Mouse (Mus musculus): ENCODE data around the gene Adcy2. TPM values are rescaled to one million over a fixed set of nuclear protein-coding genes. Genes with fewer than 3 reads are reported as not detected.

Gene Adcy2
- polyA plus RNA-seq, 1 experiment = 2.2 TPM

DNA sequence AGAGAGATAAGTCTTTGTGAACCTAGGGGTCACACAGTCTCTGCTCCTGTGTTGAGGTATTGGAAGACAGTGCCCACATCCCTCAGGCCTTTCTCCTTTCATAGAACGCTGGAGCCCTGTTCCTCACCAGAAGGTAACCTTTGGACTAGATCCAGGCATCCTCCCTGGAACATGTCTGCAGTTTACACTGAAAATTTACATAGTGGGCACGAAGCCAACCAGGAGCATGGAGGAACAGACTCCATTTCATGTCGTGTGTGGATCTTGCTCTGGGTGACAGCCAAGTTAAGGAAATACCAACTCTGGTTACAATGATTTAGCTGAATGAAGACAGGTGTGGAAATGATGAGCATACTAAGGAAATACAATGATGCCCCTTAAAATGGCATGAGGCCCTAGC, 2.7 kb downstream of the Adcy2 start:
- peaks cover 5% of the 10 kb centered on the region; the same call in 1 of the 2 replicates for H3K27me3 ChIP-seq (ENCODE audit: control insufficient read depth, insufficient read depth, low read length, poor library complexity, severe bottlenecking)
- H3K4me3 ChIP-seq (ENCODE audit: low read depth, low read length) = no peak overlapping the region
- H3K4me1 ChIP-seq (ENCODE audit: control insufficient read depth, insufficient read depth, low read length) = peaks cover 2% of the 10 kb centered on the region
- no peak overlapping the region for H3K27ac ChIP-seq (ENCODE audit: insufficient read depth, low read length)
- H3K9ac ChIP-seq (ENCODE audit: low read depth, poor library complexity, severe bottlenecking) = no peak overlapping the region
- TF ChIP-seq POLR2A (IDR thresholded peaks at IDR 0.05; ENCODE audit: insufficient read depth, low read length) = no peak
- no peak for TF ChIP-seq EP300 (IDR thresholded peaks at IDR 0.05; ENCODE audit: insufficient read depth, low read depth, low read length)
- no peak for TF ChIP-seq CTCF (IDR thresholded peaks at IDR 0.05; ENCODE audit: low read depth, low read length)
- H3K9me3 ChIP-seq (replicated peaks; ENCODE audit: control insufficient read depth, insufficient read depth, low read length, poor library complexity, severe bottlenecking) = no peaks in the 10 kb centered on the region
- no peaks in the 10 kb centered on the region for H3K36me3 ChIP-seq (ENCODE audit: control insufficient read depth, insufficient read depth, low read length, poor library complexity, severe bottlenecking)

GRCm38 (mm10) chr13:68985789-68986188, 13.6 kb downstream of the Adcy2 start:
- no peak overlapping the region for H3K4me3 ChIP-seq (ENCODE audit: low read depth, low read length)
- no peaks in the 10 kb centered on the region for H3K9me3 ChIP-seq (replicated peaks; ENCODE audit: control insufficient read depth, insufficient read depth, low read length, poor library complexity, severe bottlenecking)
- no peak for TF ChIP-seq CTCF (IDR thresholded peaks at IDR 0.05; ENCODE audit: low read depth, low read length)
- TF ChIP-seq EP300 (IDR thresholded peaks at IDR 0.05; ENCODE audit: insufficient read depth, low read depth, low read length) = no peak
- TF ChIP-seq POLR2A (IDR thresholded peaks at IDR 0.05; ENCODE audit: insufficient read depth, low read length) = no peak
- H3K4me1 ChIP-seq (ENCODE audit: control insufficient read depth, insufficient read depth, low read length) = no peaks in the 10 kb centered on the region
- no peaks in the 10 kb centered on the region for H3K36me3 ChIP-seq (ENCODE audit: control insufficient read depth, insufficient read depth, low read length, poor library complexity, severe bottlenecking)
- no peak overlapping the region for H3K9ac ChIP-seq (ENCODE audit: low read depth, poor library complexity, severe bottlenecking)
- H3K27ac ChIP-seq (ENCODE audit: insufficient read depth, low read length) = no peak overlapping the region
- H3K27me3 ChIP-seq (ENCODE audit: control insufficient read depth, insufficient read depth, low read length, poor library complexity, severe bottlenecking) = no peaks in the 10 kb centered on the region

GRCm38 (mm10) chr13:68984000-68984399, 15.3 kb downstream of the Adcy2 start:
- no peaks in the 10 kb centered on the region for H3K27me3 ChIP-seq (ENCODE audit: control insufficient read depth, insufficient read depth, low read length, poor library complexity, severe bottlenecking)
- no peaks in the 10 kb centered on the region for H3K36me3 ChIP-seq (ENCODE audit: control insufficient read depth, insufficient read depth, low read length, poor library complexity, severe bottlenecking)
- TF ChIP-seq EP300 (IDR thresholded peaks at IDR 0.05; ENCODE audit: insufficient read depth, low read depth, low read length) = no peak
- TF ChIP-seq POLR2A (IDR thresholded peaks at IDR 0.05; ENCODE audit: insufficient read depth, low read length) = no peak
- no peak for TF ChIP-seq CTCF (IDR thresholded peaks at IDR 0.05; ENCODE audit: low read depth, low read length)
- H3K27ac ChIP-seq (ENCODE audit: insufficient read depth, low read length) = no peak overlapping the region
- H3K4me3 ChIP-seq (ENCODE audit: low read depth, low read length) = no peak overlapping the region
- no peaks in the 10 kb centered on the region for H3K4me1 ChIP-seq (ENCODE audit: control insufficient read depth, insufficient read depth, low read length)
- H3K9ac ChIP-seq (ENCODE audit: low read depth, poor library complexity, severe bottlenecking) = no peak overlapping the region
- H3K9me3 ChIP-seq (replicated peaks; ENCODE audit: control insufficient read depth, insufficient read depth, low read length, poor library complexity, severe bottlenecking) = no peaks in the 10 kb centered on the region

- H3K9ac ChIP-seq (ENCODE audit: low read depth, poor library complexity, severe bottlenecking) = no peak overlapping the region
- TF ChIP-seq POLR2A (IDR thresholded peaks at IDR 0.05; ENCODE audit: insufficient read depth, low read length) (no peak), EP300 (IDR thresholded peaks at IDR 0.05; ENCODE audit: insufficient read depth, low read depth, low read length) (no peak), CTCF (IDR thresholded peaks at IDR 0.05; ENCODE audit: low read depth, low read length) (no peak)
- H3K27ac ChIP-seq (ENCODE audit: insufficient read depth, low read length) = no peak overlapping the region
- H3K27me3 ChIP-seq (ENCODE audit: control insufficient read depth, insufficient read depth, low read length, poor library complexity, severe bottlenecking) = no peaks in the 10 kb centered on the region
- H3K36me3 ChIP-seq (ENCODE audit: control insufficient read depth, insufficient read depth, low read length, poor library complexity, severe bottlenecking) = no peaks in the 10 kb centered on the region
- H3K4me1 ChIP-seq (ENCODE audit: control insufficient read depth, insufficient read depth, low read length) = no peaks in the 10 kb centered on the region
- no peak overlapping the region for H3K4me3 ChIP-seq (ENCODE audit: low read depth, low read length)
- H3K9me3 ChIP-seq (replicated peaks; ENCODE audit: control insufficient read depth, insufficient read depth, low read length, poor library complexity, severe bottlenecking) = no peaks in the 10 kb centered on the region
Measured at GRCm38 (mm10) chr13:68981048-68981447, 18.3 kb downstream of the Adcy2 start.

GRCm38 (mm10) chr13:68973143-68973542, 26.2 kb downstream of the Adcy2 start:
- Histone ChIP-seq H3K36me3 (ENCODE audit: control insufficient read depth, insufficient read depth, low read length, poor library complexity, severe bottlenecking) (no peaks in the 10 kb centered on the region), H3K4me1 (ENCODE audit: control insufficient read depth, insufficient read depth, low read length) (no peaks in the 10 kb centered on the region), H3K27ac (ENCODE audit: insufficient read depth, low read length) (no peak overlapping the region), H3K4me3 (ENCODE audit: low read depth, low read length) (no peak overlapping the region), H3K27me3 (ENCODE audit: control insufficient read depth, insufficient read depth, low read length, poor library complexity, severe bottlenecking) (no peaks in the 10 kb centered on the region), H3K9me3 (replicated peaks; ENCODE audit: control insufficient read depth, insufficient read depth, low read length, poor library complexity, severe bottlenecking) (no peaks in the 10 kb centered on the region), H3K9ac (ENCODE audit: low read depth, poor library complexity, severe bottlenecking) (no peak overlapping the region)
- TF ChIP-seq POLR2A (IDR thresholded peaks at IDR 0.05; ENCODE audit: insufficient read depth, low read length) = no peak
- TF ChIP-seq EP300 (IDR thresholded peaks at IDR 0.05; ENCODE audit: insufficient read depth, low read depth, low read length) = no peak
- no peak for TF ChIP-seq CTCF (IDR thresholded peaks at IDR 0.05; ENCODE audit: low read depth, low read length)

GRCm38 (mm10) chr13:68961580-68961979, 37.8 kb downstream of the Adcy2 start:
- no peaks in the 10 kb centered on the region for H3K9me3 ChIP-seq (replicated peaks; ENCODE audit: control insufficient read depth, insufficient read depth, low read length, poor library complexity, severe bottlenecking)
- TF ChIP-seq POLR2A (IDR thresholded peaks at IDR 0.05; ENCODE audit: insufficient read depth, low read length) (no peak), EP300 (IDR thresholded peaks at IDR 0.05; ENCODE audit: insufficient read depth, low read depth, low read length) (no peak), CTCF (IDR thresholded peaks at IDR 0.05; ENCODE audit: low read depth, low read length) (no peak)
- no peaks in the 10 kb centered on the region for H3K4me1 ChIP-seq (ENCODE audit: control insufficient read depth, insufficient read depth, low read length)
- H3K36me3 ChIP-seq (ENCODE audit: control insufficient read depth, insufficient read depth, low read length, poor library complexity, severe bottlenecking) = no peaks in the 10 kb centered on the region
- no peaks in the 10 kb centered on the region for H3K27me3 ChIP-seq (ENCODE audit: control insufficient read depth, insufficient read depth, low read length, poor library complexity, severe bottlenecking)
- H3K27ac ChIP-seq (ENCODE audit: insufficient read depth, low read length) = no peak overlapping the region
- H3K4me3 ChIP-seq (ENCODE audit: low read depth, low read length) = no peak overlapping the region
- H3K9ac ChIP-seq (ENCODE audit: low read depth, poor library complexity, severe bottlenecking) = no peak overlapping the region

Data from ES-Bruce4 (cell line).